Comparison of ENCODE assay signal across 11 mouse cellular contexts in genomic region chr1:95223289-95223688, GRCm38 (mm10).
DNase-seq lines count a peak whose midpoint lies in the region; ATAC-seq and TF ChIP-seq lines count a peak whose summit lies in the region.
"Had no signal": no experiment of that assay in that cellular context is flagged by ENCODE, and none has a peak within 500 bp of the region (broad histone marks: within the 10 kb centered on the region; RNA-seq: fewer than 3 reads in every experiment).

No protein-coding gene starts in this region.

- no peak for TF ChIP-seq POLR2A in heart, adult 2 months (IDR thresholded peaks at IDR 0.05; ENCODE audit: insufficient read depth, low read depth, low read length)
- no peak for TF ChIP-seq POLR2A in lung, adult 2 months (IDR thresholded peaks at IDR 0.05; ENCODE audit: borderline replicate concordance, extremely low read depth, low read depth, low read length)

- DNase-seq in cerebellum, adult 8-10 months = no peak
- DNase-seq in heart, postnatal 10 days = peak; percentile 2
- no peak for DNase-seq in heart, adult 2 months
- DNase-seq in lung, postnatal 10 days = peak; percentile 6
- DNase-seq in lung, adult 2 months = no peak
- peak; percentile 75 for DNase-seq in layer of hippocampus, adult 9-11 months
- no peak for DNase-seq in kidney, postnatal 10 days
- DNase-seq: adrenal gland, postnatal 36 days; gastrocnemius, postnatal 25 days had no signal

- no peak for TF ChIP-seq EP300 in heart, adult 2 months (IDR thresholded peaks at IDR 0.05; ENCODE audit: insufficient read depth, low read depth, low read length)

- no peaks in the 10 kb centered on the region for H3K79me2 ChIP-seq in heart, adult 2 months (replicated peaks; ENCODE audit: control insufficient read depth, insufficient read depth, low read length)

- peak; percentile 45; the same call in 1 of the 2 replicates for ATAC-seq in cerebellum, adult (ENCODE audit: insufficient number of reproducible peaks, low FRiP score, low TSS enrichment)

- no peak overlapping the region for H3K27ac ChIP-seq in heart, adult 2 months
- H3K27ac ChIP-seq: embryonic facial prominence, embryonic 15.5 days had no signal

- H3K27me3 ChIP-seq in heart, adult 2 months (ENCODE audit: control insufficient read depth, insufficient read depth, low read length) = no peaks in the 10 kb centered on the region
- H3K27me3 ChIP-seq: embryonic facial prominence, embryonic 15.5 days had no signal

- intact Hi-C loops in heart, postnatal 10 days (cut with DNase I) = no loop called here
- intact Hi-C loops in heart, adult 2 months (cut with DNase I) = no loop called here

- no peaks in the 10 kb centered on the region for H3K4me1 ChIP-seq in heart, adult 2 months (ENCODE audit: control insufficient read depth, insufficient read depth, low read length)
- no peaks in the 10 kb centered on the region; the same call in 1 of the 2 replicates for H3K4me1 ChIP-seq in lung, adult 2 months (ENCODE audit: control insufficient read depth, insufficient read depth, low read length)
- H3K4me1 ChIP-seq: embryonic facial prominence, embryonic 15.5 days had no signal

- H3K36me3 ChIP-seq in heart, adult 2 months (ENCODE audit: control insufficient read depth, insufficient read depth, low read length) = no peaks in the 10 kb centered on the region
- H3K36me3 ChIP-seq: embryonic facial prominence, embryonic 15.5 days had no signal

- H3K4me3 ChIP-seq in heart, adult 2 months = no peak overlapping the region
- H3K4me3 ChIP-seq in lung, adult 2 months (replicated peaks; ENCODE audit: extremely low read depth, low read depth, low read length) = no peak overlapping the region
- H3K4me3 ChIP-seq: embryonic facial prominence, embryonic 15.5 days had no signal

- H3K9ac ChIP-seq in heart, adult 2 months (ENCODE audit: low read depth, low read length) = no peak overlapping the region
- H3K9ac ChIP-seq: embryonic facial prominence, embryonic 15.5 days had no signal

- 49% methylated on average over 1 of the region's 1 CpGs for WGBS in heart, adult 2 months
- 24% methylated on average over 1 of the region's 1 CpGs for WGBS in lung, adult 2 months

- TF ChIP-seq CTCF in heart, adult 2 months (IDR thresholded peaks at IDR 0.05) = no peak
- no peak for TF ChIP-seq CTCF in lung, adult 2 months (IDR thresholded peaks at IDR 0.05; ENCODE audit: insufficient read depth, low read length)

Comparison
In these comparisons a context has a peak if more than half of its experiments do, and no peak if none do; other contexts are left out.
1. DNase-seq: peak in heart, postnatal 10 days (2 of 2), lung, postnatal 10 days (single experiment) and layer of hippocampus, adult 9-11 months (single experiment); none in cerebellum, adult 8-10 months (single experiment), heart, adult 2 months (0 of 2), lung, adult 2 months (single experiment) and kidney, postnatal 10 days (single experiment).